Mouse (Mus musculus) liver, postnatal 0 days (tissue): ENCODE data around the gene Abca2. TPM values are rescaled to one million over a fixed set of nuclear protein-coding genes. Genes with fewer than 3 reads are reported as not detected.
A peak's percentile ranks its signal among the peaks of the same experiment; 100 is the strongest.

Experiments
- ATAC-seq: fragments of 200-750 bp; cut with Nextera tagmentation; 2 replicates; pipeline ENCODE4 v1.8.0; 2017; ENCODE audit warnings: mild to moderate bottlenecking, moderate library complexity
- DNase-seq: peaks from one replicate; pipeline ENCODE4 v3.0.0-alpha.2; 2016
- H3K27ac ChIP-seq: fragments of 300-500 bp; sonication (generic); 2 replicates; pipeline ENCODE4 v1.5.1; 2014; ENCODE audit warnings: antibody characterized with exemption, moderate library complexity, mild to moderate bottlenecking, low read depth
- H3K27me3 ChIP-seq: fragments of 300-500 bp; sonication (generic); 2 replicates; pipeline ENCODE4 v1.6.1; 2014; ENCODE audit warnings: low read length, control low read depth, mixed read lengths; ENCODE audit not compliant: insufficient read depth
- H3K36me3 ChIP-seq: fragments of 300-500 bp; sonication (generic); replicated peaks from 2 replicates; pipeline ENCODE4 v1.6.1; 2014; ENCODE audit warnings: mild to moderate bottlenecking, control low read depth, low read length, moderate library complexity, mixed read lengths; ENCODE audit not compliant: insufficient read depth
- H3K4me1 ChIP-seq: fragments of 300-500 bp; sonication (generic); 2 replicates; pipeline ENCODE4 v1.6.1; 2014; ENCODE audit warnings: antibody characterized with exemption, mild to moderate bottlenecking, control low read depth; ENCODE audit not compliant: insufficient read depth
- H3K4me2 ChIP-seq: fragments of 300-500 bp; sonication (generic); 2 replicates; pipeline ENCODE4 v1.6.1; 2014; ENCODE audit warnings: low read depth, mild to moderate bottlenecking, low read length, moderate library complexity, mixed read lengths
- H3K4me3 ChIP-seq: fragments of 300-500 bp; sonication (generic); 2 replicates; pipeline ENCODE4 v1.5.1; 2014; ENCODE audit warnings: low read depth, low read length
- H3K9ac ChIP-seq: fragments of 300-500 bp; sonication (generic); replicated peaks from 2 replicates; pipeline ENCODE4 v1.6.1; 2014; ENCODE audit warnings: mild to moderate bottlenecking, moderate library complexity
- H3K9me3 ChIP-seq: fragments of 300-500 bp; sonication (generic); 2 replicates; pipeline ENCODE4 v1.6.1; 2016; ENCODE audit warnings: mild to moderate bottlenecking, control low read depth, low read length, mixed read lengths
- CTCF ChIP-seq: sonication (generic); IDR thresholded peaks from 2 replicates; pipeline ENCODE4 v1.5.1; 2016; ENCODE audit warnings: antibody characterized with exemption, low read depth
- EP300 ChIP-seq: IDR thresholded peaks from 2 replicates; pipeline ENCODE4 v1.6.1; 2016; ENCODE audit warnings: antibody characterized with exemption, low read depth, mild to moderate bottlenecking
- WGBS: fragments of 180-500 bp; shearing (Covaris S2); extraction: QIAGEN DNeasy Blood & Tissue Kit; methylation state at CpG from one replicate; pipeline ENCODE4 v1.1.7; 2014; ENCODE audit not compliant: insufficient replicate concordance; 5-methylcytosine and 5-hydroxymethylcytosine counted together
- polyA plus RNA-seq: library from polyadenylated mRNA; unstranded; fragments of >200 nt; fragmentation: Nextera tagmentation; extraction: Ambion mirVana; gene quantifications from 2 replicates; pipeline ENCODE4 v1.2.1, GENCODE M21; 2015

Abca2 gene
- polyA plus RNA-seq, 1 experiment from 2014 or later = 0.87 TPM

DNA sequence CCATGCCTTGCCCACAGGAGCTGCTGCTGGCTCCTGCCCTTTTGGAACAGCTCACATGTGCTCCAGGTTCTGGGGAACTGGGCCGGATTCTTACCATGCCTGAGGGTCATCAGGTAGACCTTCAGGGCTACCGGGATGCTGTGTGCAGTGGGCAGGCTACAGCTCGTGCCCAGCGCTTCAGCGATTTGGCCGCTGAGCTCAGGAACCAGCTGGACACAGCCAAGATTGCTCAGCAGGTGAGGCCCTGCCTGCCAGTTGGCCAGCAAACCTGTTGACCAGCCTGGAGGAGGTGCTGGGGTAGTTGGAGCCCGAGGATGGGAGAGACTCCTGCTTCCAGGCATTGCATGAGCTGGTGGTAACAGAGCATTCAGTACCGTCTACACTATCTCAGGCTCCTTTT is 5.8 kb downstream of the Abca2 start:
- H3K27ac ChIP-seq = no peak overlapping the region
- no peak overlapping the region for H3K4me2 ChIP-seq
- WGBS = 87% methylated on average over 8 of the region's 8 CpGs
- no peak overlapping the region for H3K9ac ChIP-seq
- H3K4me1 ChIP-seq = peaks cover 1% of the 10 kb centered on the region; the same call in 1 of the 2 replicates
- no peaks in the 10 kb centered on the region for H3K27me3 ChIP-seq
- H3K4me3 ChIP-seq = no peak overlapping the region
- no peak for ATAC-seq
- DNase-seq = no peak
- H3K9me3 ChIP-seq = no peaks in the 10 kb centered on the region
- no peaks in the 10 kb centered on the region for H3K36me3 ChIP-seq
- no peak for TF ChIP-seq EP300
- no peak for TF ChIP-seq CTCF

DNA sequence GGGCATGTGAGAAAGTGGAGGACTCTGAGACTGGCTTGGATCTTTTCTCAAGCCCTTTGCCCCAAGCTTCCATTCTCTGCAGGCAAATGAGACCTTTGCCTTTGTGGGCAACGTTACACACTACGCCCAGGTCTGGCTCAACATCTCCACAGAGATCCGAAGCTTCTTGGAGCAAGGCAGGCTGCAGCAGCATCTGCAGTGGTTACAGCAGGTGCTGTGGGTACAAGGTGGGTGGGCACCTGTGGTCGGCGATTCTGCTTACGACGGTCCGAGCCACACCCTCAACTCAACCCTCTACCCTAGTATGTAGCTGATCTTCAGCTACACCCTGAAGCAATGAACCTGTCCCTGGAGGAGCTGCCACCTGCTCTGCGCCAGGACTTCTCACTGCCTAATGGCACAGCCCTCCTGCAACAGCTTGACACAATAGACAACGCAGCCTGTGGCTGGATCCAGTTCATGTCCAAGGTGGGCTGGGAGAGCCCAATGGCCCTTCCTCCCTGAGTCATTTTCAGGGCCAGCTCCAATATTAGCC is 7.8 kb downstream of the Abca2 start:
- Histone ChIP-seq H3K4me1 (no peaks in the 10 kb centered on the region), H3K9me3 (no peaks in the 10 kb centered on the region), H3K4me2 (no peak overlapping the region), H3K4me3 (no peak overlapping the region), H3K36me3 (0 out of 2 replicates have a peak, but pooled peaks cover 2% of the 10 kb centered on the region), H3K9ac (no peak overlapping the region), H3K27ac (no peak overlapping the region), H3K27me3 (no peaks in the 10 kb centered on the region)
- no peak for ATAC-seq
- TF ChIP-seq EP300 (no peak), CTCF (no peak)
- WGBS = 88% methylated on average over 10 of the region's 10 CpGs
- no peak for DNase-seq

DNA sequence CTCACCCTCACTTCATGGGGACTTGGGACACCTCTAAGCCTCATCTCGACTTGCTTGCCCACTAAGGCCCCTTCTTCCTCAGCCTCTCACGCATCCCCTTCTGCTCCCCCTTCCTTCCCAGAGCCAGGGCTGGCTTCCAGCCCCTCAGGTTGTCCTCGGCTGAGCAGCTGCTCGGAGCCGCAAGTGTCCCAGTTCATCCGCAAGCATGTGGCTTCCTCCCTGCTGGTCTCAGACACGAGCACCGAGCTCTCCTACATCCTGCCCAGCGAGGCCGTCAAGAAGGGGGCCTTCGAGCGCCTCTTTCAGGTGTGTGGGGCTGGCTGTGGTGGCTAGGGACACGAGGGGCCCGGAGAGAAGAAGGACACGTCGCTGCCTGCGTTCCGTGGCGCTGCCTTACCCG is 12.6 kb downstream of the Abca2 start:
- 82% methylated on average over 20 of the region's 20 CpGs for WGBS
- Histone ChIP-seq H3K4me2 (no peak overlapping the region), H3K9ac (no peak overlapping the region), H3K9me3 (no peaks in the 10 kb centered on the region), H3K4me1 (no peaks in the 10 kb centered on the region), H3K27me3 (no peaks in the 10 kb centered on the region), H3K36me3 (peaks cover 7% of the 10 kb centered on the region; the same call in 1 of the 2 replicates), H3K27ac (no peak overlapping the region), H3K4me3 (no peak overlapping the region)
- TF ChIP-seq EP300 (no peak), CTCF (no peak)
- ATAC-seq (no peak), DNase-seq (no peak)

DNA sequence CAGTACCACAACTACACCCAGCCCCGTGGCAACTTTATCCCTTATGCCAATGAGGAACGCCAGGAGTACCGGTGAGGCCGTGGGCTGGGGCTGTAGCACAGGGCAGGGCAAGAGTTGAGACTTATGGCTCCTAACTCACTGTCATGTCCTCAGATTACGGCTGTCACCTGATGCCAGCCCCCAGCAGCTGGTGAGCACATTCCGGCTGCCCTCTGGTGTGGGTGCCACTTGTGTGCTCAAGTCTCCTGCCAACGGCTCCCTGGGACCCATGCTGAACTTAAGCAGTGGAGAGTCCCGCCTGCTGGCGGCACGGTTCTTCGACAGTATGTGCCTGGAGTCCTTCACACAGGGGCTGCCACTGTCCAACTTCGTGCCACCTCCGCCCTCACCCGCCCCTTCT is 14.2 kb downstream of the Abca2 start:
- H3K36me3 ChIP-seq = peaks cover 7% of the 10 kb centered on the region; the same call in 1 of the 2 replicates
- DNase-seq = no peak
- H3K4me3 ChIP-seq = no peak overlapping the region
- no peak overlapping the region for H3K9ac ChIP-seq
- H3K27ac ChIP-seq = no peak overlapping the region
- H3K4me1 ChIP-seq = no peaks in the 10 kb centered on the region
- no peaks in the 10 kb centered on the region for H3K9me3 ChIP-seq
- ATAC-seq = no peak
- 89% methylated on average over 14 of the region's 14 CpGs for WGBS
- no peak overlapping the region for H3K4me2 ChIP-seq
- no peaks in the 10 kb centered on the region for H3K27me3 ChIP-seq
- no peak for TF ChIP-seq CTCF
- no peak for TF ChIP-seq EP300

DNA sequence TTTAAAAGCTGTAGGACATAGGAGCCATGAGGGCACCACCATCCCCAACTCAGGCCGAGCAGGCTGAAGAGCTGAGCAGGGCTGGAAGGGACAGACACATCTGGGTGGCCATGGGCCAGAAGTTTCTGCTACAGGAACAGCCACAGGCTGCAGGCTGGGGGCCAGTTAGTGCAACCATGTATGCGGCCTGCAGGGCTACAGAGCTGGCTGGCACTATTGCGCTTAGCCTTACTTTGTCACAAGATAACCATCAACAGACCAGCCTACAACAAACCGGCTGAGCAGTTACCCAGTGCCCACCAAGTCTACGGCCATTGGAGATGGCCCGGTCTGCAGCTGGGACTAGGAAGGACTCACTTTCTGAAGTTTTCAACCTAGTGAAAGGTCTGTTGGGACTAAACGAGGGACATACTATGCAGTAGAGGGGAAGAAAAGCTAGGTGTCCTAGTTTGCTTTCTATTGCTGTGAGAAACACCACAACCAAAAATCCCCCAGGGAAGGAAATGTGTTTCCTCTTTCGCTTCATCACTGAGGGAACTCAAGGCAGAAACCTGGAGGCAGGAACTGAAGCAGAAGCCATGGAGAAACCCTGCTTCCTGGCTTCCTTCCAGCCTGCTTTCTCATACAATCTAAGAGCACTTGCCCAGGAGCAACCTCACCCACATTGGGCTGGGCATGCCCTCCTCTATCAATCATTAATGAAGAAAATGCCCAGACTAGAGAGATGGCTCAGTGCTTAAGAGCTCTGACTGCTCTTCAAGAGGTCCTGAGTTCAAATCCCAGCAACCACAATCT is 22.5 kb downstream of the Abca2 start:
- Histone ChIP-seq H3K9ac (no peak overlapping the region), H3K4me2 (no peak overlapping the region), H3K9me3 (no peaks in the 10 kb centered on the region), H3K36me3 (no peaks in the 10 kb centered on the region), H3K4me3 (no peak overlapping the region), H3K4me1 (peaks cover 4% of the 10 kb centered on the region; the same call in 1 of the 2 replicates), H3K27me3 (no peaks in the 10 kb centered on the region), H3K27ac (no peak overlapping the region)
- ATAC-seq = no peak
- no peak for TF ChIP-seq CTCF
- TF ChIP-seq EP300 = no peak
- WGBS = 58% methylated on average over 8 of the region's 8 CpGs
- no peak for DNase-seq

DNA sequence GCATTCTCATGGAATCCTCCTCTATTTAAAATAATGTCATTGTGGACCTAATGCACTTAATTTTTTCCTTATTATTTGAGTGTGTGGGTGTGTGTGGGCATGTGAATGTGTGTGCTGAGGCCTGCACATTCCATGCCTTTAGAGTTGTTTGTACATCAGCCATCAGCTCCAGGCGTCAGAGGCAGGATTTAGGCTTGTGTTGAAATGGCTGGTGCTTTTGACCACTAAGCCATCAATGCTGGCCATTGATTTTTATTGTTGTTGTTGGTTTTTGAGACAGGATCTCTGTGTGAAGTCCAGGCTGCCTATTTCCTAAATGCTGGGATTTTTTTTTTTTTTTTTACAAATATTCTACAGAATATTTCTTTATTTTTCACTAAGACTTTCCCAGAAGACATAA is 24.4 kb downstream of the Abca2 start:
- DNase-seq (no peak), ATAC-seq (peak; percentile 85)
- Histone ChIP-seq H3K9me3 (no peaks in the 10 kb centered on the region), H3K9ac (no peak overlapping the region), H3K4me1 (peaks cover 4% of the 10 kb centered on the region; the same call in 1 of the 2 replicates), H3K4me2 (no peak overlapping the region), H3K4me3 (no peak overlapping the region), H3K36me3 (0 out of 2 replicates have a peak, but pooled peaks cover 3% of the 10 kb centered on the region), H3K27ac (no peak overlapping the region), H3K27me3 (no peaks in the 10 kb centered on the region)
- WGBS = 61% methylated on average over 1 of the region's 1 CpGs
- TF ChIP-seq EP300 (no peak), CTCF (no peak)
